Mouse (Mus musculus) heart, adult 11 months (tissue): ENCODE measurements around the gene Pde8b.

ENCODE experiments used
- DNase-seq: peaks from one replicate; pipeline ENCODE4 v3.0.0; 2022

Pde8b gene

GRCm38 (mm10) chr13:95215661-95216170 lies 34.4 kb downstream of the Pde8b start:
- peak; percentile 44 for DNase-seq

- DNase-seq, result peak; percentile 64
Observed at GRCm38 (mm10) chr13:95212320-95212719, 37.8 kb downstream of the Pde8b start.

GRCm38 (mm10) chr13:95207301-95207700 lies 42.8 kb downstream of the Pde8b start:
- DNase-seq, result peak; percentile 55

- peak; percentile 58 for DNase-seq
Observed at GRCm38 (mm10) chr13:95202151-95202758, 47.9 kb downstream of the Pde8b start.

GRCm38 (mm10) chr13:95200817-95201216 lies 49.3 kb downstream of the Pde8b start:
- DNase-seq, result peak; percentile 21

- peak; percentile 73 for DNase-seq
Observed at GRCm38 (mm10) chr13:95200036-95200435, 50.1 kb downstream of the Pde8b start.

GRCm38 (mm10) chr13:95196106-95196705 lies 53.9 kb downstream of the Pde8b start:
- DNase-seq, result peak; percentile 66

- peak; percentile 1 for DNase-seq
Observed at GRCm38 (mm10) chr13:95191951-95192350, 58.2 kb downstream of the Pde8b start.

GRCm38 (mm10) chr13:95189111-95189510 lies 61.0 kb downstream of the Pde8b start:
- peak; percentile 40 for DNase-seq

GRCm38 (mm10) chr13:95187153-95187665 lies 62.9 kb downstream of the Pde8b start:
- peak; percentile 35 for DNase-seq

GRCm38 (mm10) chr13:95186741-95187035 lies 63.4 kb downstream of the Pde8b start:
- DNase-seq, result no peak

GRCm38 (mm10) chr13:95185891-95186740 lies 64.0 kb downstream of the Pde8b start:
- peak; percentile 13 for DNase-seq

- no peak for DNase-seq
Observed at GRCm38 (mm10) chr13:95183686-95184085, 66.5 kb downstream of the Pde8b start.

GRCm38 (mm10) chr13:95180208-95180607 lies 69.9 kb downstream of the Pde8b start:
- DNase-seq, result no peak

- DNase-seq, result no peak
Observed at GRCm38 (mm10) chr13:95177326-95177725, 72.8 kb downstream of the Pde8b start.

- DNase-seq, result peak; percentile 88
Observed at GRCm38 (mm10) chr13:95176399-95176798, 73.7 kb downstream of the Pde8b start.

- DNase-seq, result peak; percentile 86
Observed at GRCm38 (mm10) chr13:95174253-95174652, 75.9 kb downstream of the Pde8b start.

- DNase-seq, result peak; percentile 64
Observed at GRCm38 (mm10) chr13:95172346-95172745, 77.8 kb downstream of the Pde8b start.

- no peak for DNase-seq
Observed at GRCm38 (mm10) chr13:95160211-95160610, 89.9 kb downstream of the Pde8b start.

- DNase-seq, result no peak
Observed at GRCm38 (mm10) chr13:95158986-95159385, 91.2 kb downstream of the Pde8b start.

GRCm38 (mm10) chr13:95144746-95145145 lies 105.4 kb downstream of the Pde8b start:
- no peak for DNase-seq

- peak; percentile 63 for DNase-seq
Observed at GRCm38 (mm10) chr13:95140460-95141079, 109.6 kb downstream of the Pde8b start.
